Comparison of ENCODE assay signal across 8 mouse cellular contexts in genomic region chr7:79371321-79371879, GRCm38 (mm10). TPM values are rescaled to one million over a fixed set of nuclear protein-coding genes. Genes with fewer than 3 reads are reported as not detected.
A peak's percentile ranks its signal among the peaks of the same experiment; 100 is the strongest.
DNase-seq lines count a peak whose midpoint lies in the region; ATAC-seq and TF ChIP-seq lines count a peak whose summit lies in the region.
"Had no signal": no experiment of that assay in that cellular context is flagged by ENCODE, and none has a peak within 500 bp of the region (broad histone marks: within the 10 kb centered on the region; RNA-seq: fewer than 3 reads in every experiment).

No protein-coding gene starts in this region.

- peaks cover 20% of the 10 kb centered on the region for H3K27me3 ChIP-seq in G1E (ENCODE audit: insufficient read depth, low read length)
- no peaks in the 10 kb centered on the region for H3K27me3 ChIP-seq in hindbrain, embryonic 10.5 days (ENCODE audit: insufficient read depth, poor library complexity, severe bottlenecking)
- peaks cover 19% of the 10 kb centered on the region for H3K27me3 ChIP-seq in megakaryocyte, embryonic 14.5 days (replicated peaks)
- H3K27me3 ChIP-seq: midbrain, embryonic 12.5 days had no signal

- peak; percentile 30 for DNase-seq in G1E (ENCODE audit: low spot score)
- peak; percentile 35 to 69 for DNase-seq in adrenal gland, postnatal 4 days (ENCODE audit: low spot score in 2 of 2)
- DNase-seq in hindbrain, embryonic 10.5 days (ENCODE audit: low spot score): peak; percentile 80
- DNase-seq in layer of hippocampus, postnatal 36 days: peak; percentile 69 to 71
- DNase-seq in skeletal muscle tissue, adult 2 months (ENCODE audit: low read depth, low spot score): peak; percentile 28

- H3K27ac ChIP-seq in hindbrain, embryonic 10.5 days: no peak overlapping the region
- H3K27ac ChIP-seq: midbrain, embryonic 12.5 days had no signal

- H3K4me1 ChIP-seq in G1E (ENCODE audit: insufficient read depth, low read depth, low read length): peaks cover 13% of the 10 kb centered on the region
- H3K4me1 ChIP-seq in hindbrain, embryonic 10.5 days (replicated peaks): peaks cover 5% of the 10 kb centered on the region; the same call in 1 of the 2 replicates
- H3K4me1 ChIP-seq in megakaryocyte, embryonic 14.5 days: peaks cover 70% of the 10 kb centered on the region
- H3K4me1 ChIP-seq: midbrain, embryonic 12.5 days had no signal

- peak; percentile 60 for ATAC-seq in G1E (ENCODE audit: extremely low read depth, insufficient number of reproducible peaks, low FRiP score, poor library complexity, severe bottlenecking)
- peak; percentile 93 for ATAC-seq in erythroblast, adult 5-6 weeks (replicated peaks; ENCODE audit: low FRiP score, poor library complexity, severe bottlenecking)

- TF ChIP-seq CTCF in G1E (IDR thresholded peaks at IDR 0.05; ENCODE audit: low read depth, low read length): peak; percentile 98

- 47% methylated on average over 10 of the region's 10 CpGs for WGBS in hindbrain, embryonic 10.5 days

- H3K4me3 ChIP-seq in G1E (ENCODE audit: low read depth, low read length): no peak overlapping the region
- H3K4me3 ChIP-seq in hindbrain, embryonic 10.5 days: no peak overlapping the region
- H3K4me3 ChIP-seq in megakaryocyte, embryonic 14.5 days (replicated peaks): peak overlapping the region; percentile 83
- H3K4me3 ChIP-seq: midbrain, embryonic 12.5 days had no signal

- no peaks in the 10 kb centered on the region for H3K9me3 ChIP-seq in G1E (replicated peaks)
- no peaks in the 10 kb centered on the region for H3K9me3 ChIP-seq in hindbrain, embryonic 10.5 days
- H3K9me3 ChIP-seq in megakaryocyte, embryonic 14.5 days: no peaks in the 10 kb centered on the region
- H3K9me3 ChIP-seq: midbrain, embryonic 12.5 days had no signal

- H3K36me3 ChIP-seq in G1E (replicated peaks): no peaks in the 10 kb centered on the region
- H3K36me3 ChIP-seq in hindbrain, embryonic 10.5 days: no peaks in the 10 kb centered on the region
- peaks cover 8% of the 10 kb centered on the region for H3K36me3 ChIP-seq in megakaryocyte, embryonic 14.5 days (replicated peaks; ENCODE audit: low read length)
- H3K36me3 ChIP-seq: midbrain, embryonic 12.5 days had no signal

RNA-seq across cellular contexts. Expression of gene Rlbp1, which starts 15.4 kb away (rescaled TPM):
- not detected in 2 replicates for total RNA-seq in G1E (2014; fragmentation: Nextera tagmentation)
- not detected in 2 replicates for total RNA-seq in G1E (2017)
- polyA plus RNA-seq in G1E (2012): not detected in 2 replicates
- under 1 TPM; 0.17 to 0.45 TPM for total RNA-seq in adrenal gland, postnatal 4 days (2021)
- total RNA-seq in erythroblast, adult 5-6 weeks (2015; ENCODE audit: low replicate concordance): not detected in 2 replicates
- total RNA-seq in erythroblast, adult 5-6 weeks (2017; ENCODE audit: low replicate concordance): not detected in 2 replicates
- 0.27 and 0.58 TPM in 2 replicates for polyA plus RNA-seq in hindbrain, embryonic 10.5 days (2016; fragmentation: Nextera tagmentation; extraction: Ambion mirVana)
- total RNA-seq in layer of hippocampus, postnatal 36 days (2021): 10 to 100 TPM; 23.1 to 23.5 TPM
- polyA plus RNA-seq in megakaryocyte, embryonic 14.5 days (2012; ENCODE audit: insufficient read depth, low replicate concordance): not detected in 2 replicates

RNA-seq across cellular contexts. Expression of gene Fanci, which starts 20.3 kb away (rescaled TPM):
- total RNA-seq in G1E (2014; fragmentation: Nextera tagmentation) (14.9 and 24.2 TPM in 2 replicates), G1E (2017) (27.8 and 28.6 TPM in 2 replicates)
- 0.41 and 0.63 TPM in 2 replicates for polyA plus RNA-seq in G1E (2012)
- 1 to 10 TPM; 4.7 to 5.0 TPM for total RNA-seq in adrenal gland, postnatal 4 days (2021)
- total RNA-seq in erythroblast, adult 5-6 weeks (2015; ENCODE audit: low replicate concordance): 2.3 and 6.5 TPM in 2 replicates
- total RNA-seq in erythroblast, adult 5-6 weeks (2017; ENCODE audit: low replicate concordance): 11.6 and 11.8 TPM in 2 replicates
- 16.1 and 19.5 TPM in 2 replicates for polyA plus RNA-seq in hindbrain, embryonic 10.5 days (2016; fragmentation: Nextera tagmentation; extraction: Ambion mirVana)
- total RNA-seq in layer of hippocampus, postnatal 36 days (2021): under 1 TPM; 0.38 to 0.70 TPM
- 0.40 TPM in 1 of 2 replicates, not detected in the other for polyA plus RNA-seq in megakaryocyte, embryonic 14.5 days (2012; ENCODE audit: insufficient read depth, low replicate concordance)

Comparison
In these comparisons a context has a peak if more than half of its experiments do, and no peak if none do; other contexts are left out.
1. DNase-seq: peak in every context shown above with its lines; median percentile 80 in hindbrain, embryonic 10.5 days; 70 in layer of hippocampus, postnatal 36 days; 52 in adrenal gland, postnatal 4 days; 30 in G1E; 28 in skeletal muscle tissue, adult 2 months.
2. RNA of gene Rlbp1, which starts 15.4 kb away (total RNA-seq): 23.1 to 23.5 TPM in layer of hippocampus, postnatal 36 days; 0.17 to 0.45 TPM in adrenal gland, postnatal 4 days, not detected in G1E and not detected in erythroblast, adult 5-6 weeks; every median in the first group is over 10 times any median in the second.